Mouse (Mus musculus) embryonic facial prominence, embryonic 12.5 days (tissue): Measurements from ENCODE around the gene Rps26. TPM values are rescaled to one million over a fixed set of nuclear protein-coding genes. Genes with fewer than 3 reads are reported as not detected.
A peak's percentile ranks its signal among the peaks of the same experiment; 100 is the strongest.

ENCODE experiments used
- ATAC-seq: fragments of 200-750 bp; cut with Nextera tagmentation; 2 replicates; pipeline ENCODE4 v1.8.0; 2017; ENCODE audit not compliant: insufficient number of reproducible peaks, insufficient read depth, low FRiP score, low TSS enrichment
- H3K27ac ChIP-seq: fragments of 300-500 bp; sonication (generic); 2 replicates; pipeline ENCODE4 v1.5.1; 2016; ENCODE audit warnings: mild to moderate bottlenecking
- H3K27me3 ChIP-seq: fragments of 300-500 bp; sonication (generic); 2 replicates; pipeline ENCODE4 v1.6.1; 2016; ENCODE audit warnings: mild to moderate bottlenecking, moderate library complexity
- H3K36me3 ChIP-seq: fragments of 300-500 bp; sonication (generic); 2 replicates; pipeline ENCODE4 v1.6.1; 2016; ENCODE audit warnings: mild to moderate bottlenecking
- H3K4me1 ChIP-seq: fragments of 300-500 bp; sonication (generic); 2 replicates; pipeline ENCODE4 v1.6.1; 2016
- H3K4me2 ChIP-seq: fragments of 300-500 bp; sonication (generic); replicated peaks from 2 replicates; pipeline ENCODE4 v1.6.1; 2016; ENCODE audit warnings: mild to moderate bottlenecking, moderate library complexity
- H3K4me3 ChIP-seq: fragments of 300-500 bp; sonication (generic); 2 replicates; pipeline ENCODE4 v1.5.1; 2016; ENCODE audit warnings: mild to moderate bottlenecking
- H3K9ac ChIP-seq: fragments of 300-500 bp; sonication (generic); 2 replicates; pipeline ENCODE4 v1.6.1; 2016; ENCODE audit warnings: mild to moderate bottlenecking, moderate library complexity
- H3K9me3 ChIP-seq: fragments of 300-500 bp; sonication (generic); 2 replicates; pipeline ENCODE4 v1.6.1; 2016; ENCODE audit warnings: mild to moderate bottlenecking, moderate library complexity
- WGBS: fragments of 180-500 bp; shearing (Covaris S2); methylation state at CpG from one replicate; pipeline ENCODE4 v1.1.7; 2016; 5-methylcytosine and 5-hydroxymethylcytosine counted together
- polyA plus RNA-seq: library from polyadenylated mRNA; unstranded; fragments of >200 nt; fragmentation: Nextera tagmentation; extraction: Ambion mirVana; gene quantifications from 2 replicates; pipeline ENCODE4 v1.2.1, GENCODE M21; 2016

Rps26 gene
- 668 and 696 TPM in 2 replicates for polyA plus RNA-seq

- Histone ChIP-seq H3K27ac (peak within 1 kb of the TSS; percentile 54), H3K4me1 (peaks cover 6% of the 10 kb centered on the region; the same call in 1 of the 2 replicates), H3K9me3 (no peaks in the 10 kb centered on the region), H3K4me2 (peak within 1 kb of the TSS; percentile 86), H3K27me3 (no peaks in the 10 kb centered on the region), H3K36me3 (peaks cover 25% of the 10 kb centered on the region), H3K4me3 (peak within 1 kb of the TSS; percentile 87), H3K9ac (peak within 1 kb of the TSS; percentile 95)
- ATAC-seq, result peak; percentile 95
- under 1% methylated on average over 40 of the region's 40 CpGs for WGBS
Observed at GRCm38 (mm10) chr10:128626311-128627310, at the start of gene Rps26. Gene Rps26, minus strand, starts transcription at chr10:128626747.

GRCm38 (mm10) chr10:128674469-128675008 lies 48.0 kb upstream of the Rps26 start:
- peak overlapping the region; percentile 62; the same call in 1 of the 2 replicates for H3K27ac ChIP-seq
- peaks cover 12% of the 10 kb centered on the region; the same call in 1 of the 2 replicates for H3K4me1 ChIP-seq
- peak overlapping the region; percentile 62 for H3K4me3 ChIP-seq
- 3% methylated on average over 9 of the region's 9 CpGs for WGBS
- no peaks in the 10 kb centered on the region for H3K9me3 ChIP-seq
- H3K4me2 ChIP-seq, result peak overlapping the region; percentile 88
- peaks cover 12% of the 10 kb centered on the region for H3K36me3 ChIP-seq
- ATAC-seq, result no peak
- H3K9ac ChIP-seq, result peak overlapping the region; percentile 66
- H3K27me3 ChIP-seq, result no peaks in the 10 kb centered on the region

- WGBS, result under 1% methylated on average over 60 of the region's 60 CpGs
- Histone ChIP-seq H3K4me2 (peak within 1 kb of the TSS; percentile 88), H3K27ac (peak within 1 kb of the TSS; percentile 62; the same call in 1 of the 2 replicates)
Observed at GRCm38 (mm10) chr10:128673763-128674468, 47.4 kb upstream of the Rps26 start, which contains the start of gene Suox. Gene Suox, minus strand, starts transcription at chr10:128674073.

GRCm38 (mm10) chr10:128671148-128671547 lies 44.6 kb upstream of the Rps26 start:
- Histone ChIP-seq H3K27ac (no peak overlapping the region), H3K27me3 (no peaks in the 10 kb centered on the region), H3K9me3 (no peaks in the 10 kb centered on the region), H3K4me2 (no peak overlapping the region), H3K4me1 (peaks cover 15% of the 10 kb centered on the region; the same call in 1 of the 2 replicates), H3K4me3 (no peak overlapping the region), H3K9ac (no peak overlapping the region), H3K36me3 (peaks cover 7% of the 10 kb centered on the region)
- 92% methylated on average over 9 of the region's 9 CpGs for WGBS
- no peak for ATAC-seq

More at GRCm38 (mm10) chr10:128673763-128674468, 47.4 kb upstream of the Rps26 start, which contains the start of gene Suox:
- H3K4me1 ChIP-seq, result peaks cover 15% of the 10 kb centered on the region; the same call in 1 of the 2 replicates
- peak within 1 kb of the TSS; percentile 66 for H3K9ac ChIP-seq
- H3K9me3 ChIP-seq, result no peaks in the 10 kb centered on the region
- peak; percentile 93 for ATAC-seq
- no peaks in the 10 kb centered on the region for H3K27me3 ChIP-seq
- H3K4me3 ChIP-seq, result peak within 1 kb of the TSS; percentile 62
- peaks cover 7% of the 10 kb centered on the region for H3K36me3 ChIP-seq

- Histone ChIP-seq H3K36me3 (peaks cover 7% of the 10 kb centered on the region; the same call in 1 of the 2 replicates), H3K27ac (peak overlapping the region; percentile 90), H3K4me1 (peaks cover 15% of the 10 kb centered on the region; the same call in 1 of the 2 replicates), H3K9me3 (no peaks in the 10 kb centered on the region), H3K4me2 (peak overlapping the region; percentile 54), H3K9ac (peak overlapping the region; percentile 69), H3K4me3 (peak overlapping the region; percentile 62), H3K27me3 (no peaks in the 10 kb centered on the region)
- 0 out of 2 replicates have a peak, but pooled peaks have one; percentile 23 for ATAC-seq
- WGBS, result under 1% methylated on average over 42 of the region's 42 CpGs
Observed at GRCm38 (mm10) chr10:128668790-128669672, 42.5 kb upstream of the Rps26 start.

- no peaks in the 10 kb centered on the region for H3K27me3 ChIP-seq
- no peaks in the 10 kb centered on the region for H3K36me3 ChIP-seq
- 97% methylated on average over 2 of the region's 2 CpGs for WGBS
- 0 out of 2 replicates have a peak, but pooled peaks cover 7% of the 10 kb centered on the region for H3K4me1 ChIP-seq
- H3K9ac ChIP-seq, result no peak overlapping the region
- H3K4me3 ChIP-seq, result no peak overlapping the region
- H3K4me2 ChIP-seq, result no peak overlapping the region
- H3K27ac ChIP-seq, result no peak overlapping the region
- no peak for ATAC-seq
- H3K9me3 ChIP-seq, result no peaks in the 10 kb centered on the region
Observed at GRCm38 (mm10) chr10:128665806-128666205, 39.3 kb upstream of the Rps26 start.

- H3K36me3 ChIP-seq, result no peaks in the 10 kb centered on the region
- 0 out of 2 replicates have a peak, but pooled peaks cover 7% of the 10 kb centered on the region for H3K4me1 ChIP-seq
- ATAC-seq, result no peak
- H3K4me3 ChIP-seq, result no peak overlapping the region
- H3K9me3 ChIP-seq, result no peaks in the 10 kb centered on the region
- no peak overlapping the region for H3K4me2 ChIP-seq
- no peak overlapping the region for H3K9ac ChIP-seq
- no peaks in the 10 kb centered on the region for H3K27me3 ChIP-seq
- no peak overlapping the region for H3K27ac ChIP-seq
- 81% methylated on average over 3 of the region's 3 CpGs for WGBS
Observed at GRCm38 (mm10) chr10:128665307-128665706, 38.8 kb upstream of the Rps26 start.

- no peak overlapping the region for H3K27ac ChIP-seq
- 69% methylated on average over 3 of the region's 3 CpGs for WGBS
- no peak overlapping the region for H3K9ac ChIP-seq
- H3K27me3 ChIP-seq, result no peaks in the 10 kb centered on the region
- H3K4me3 ChIP-seq, result no peak overlapping the region
- no peak for ATAC-seq
- H3K36me3 ChIP-seq, result no peaks in the 10 kb centered on the region
- H3K4me2 ChIP-seq, result no peak overlapping the region
- H3K4me1 ChIP-seq, result 0 out of 2 replicates have a peak, but pooled peaks cover 6% of the 10 kb centered on the region
- H3K9me3 ChIP-seq, result no peaks in the 10 kb centered on the region
Observed at GRCm38 (mm10) chr10:128664808-128665207, 38.3 kb upstream of the Rps26 start.

- no peaks in the 10 kb centered on the region for H3K4me1 ChIP-seq
Observed at GRCm38 (mm10) chr10:128663441-128664220, 37.1 kb upstream of the Rps26 start.

GRCm38 (mm10) chr10:128662465-128662864 lies 35.9 kb upstream of the Rps26 start:
- ATAC-seq, result no peak
- Histone ChIP-seq H3K4me3 (no peak overlapping the region), H3K9ac (no peak overlapping the region), H3K36me3 (no peaks in the 10 kb centered on the region), H3K27me3 (no peaks in the 10 kb centered on the region), H3K4me2 (no peak overlapping the region), H3K9me3 (no peaks in the 10 kb centered on the region), H3K27ac (no peak overlapping the region), H3K4me1 (no peaks in the 10 kb centered on the region)

More at GRCm38 (mm10) chr10:128663441-128664220, 37.1 kb upstream of the Rps26 start:
- no peaks in the 10 kb centered on the region for H3K36me3 ChIP-seq
- H3K4me2 ChIP-seq, result no peak overlapping the region
- no peaks in the 10 kb centered on the region for H3K27me3 ChIP-seq
- H3K9ac ChIP-seq, result no peak overlapping the region
- no peak overlapping the region for H3K4me3 ChIP-seq
- H3K27ac ChIP-seq, result no peak overlapping the region
- WGBS, result 68% methylated on average over 5 of the region's 5 CpGs
- no peaks in the 10 kb centered on the region for H3K9me3 ChIP-seq
- no peak for ATAC-seq
